Mouse (Mus musculus): Measurements from ENCODE around the gene Vmn2r117. TPM values are rescaled to one million over a fixed set of nuclear protein-coding genes. Genes with fewer than 3 reads are reported as not detected.
"Not testable (repeated sequence)": the region's sequence is repeated elsewhere in the genome, so short reads cannot be mapped to it uniquely, and the experiment has no call there.

Vmn2r117 gene
- not detected for total RNA-seq (2022)

DNA sequence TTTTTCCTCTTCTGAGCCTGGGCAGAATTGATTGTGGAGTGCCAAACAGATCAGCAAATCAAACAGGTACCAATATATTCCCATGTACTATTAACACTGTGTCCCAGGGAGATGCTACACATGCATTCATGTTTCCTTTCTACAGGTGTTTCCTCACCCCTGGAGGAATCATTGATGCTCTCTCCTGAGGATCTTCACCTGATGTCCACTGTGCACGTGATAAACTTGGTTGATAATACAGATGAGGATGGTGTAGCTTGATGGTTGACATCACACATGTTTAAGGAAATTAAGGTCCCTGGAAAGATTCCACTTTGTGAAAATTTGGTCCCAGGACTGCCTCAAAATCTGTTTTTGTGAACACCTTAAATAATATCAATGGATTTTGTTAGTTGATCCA lies at the start of gene Vmn2r117:
Vmn2r117 (minus strand) TSS at position 101 of the 400 bp plus-strand sequence.
- DNase-seq, result not testable (repeated sequence)

DNA sequence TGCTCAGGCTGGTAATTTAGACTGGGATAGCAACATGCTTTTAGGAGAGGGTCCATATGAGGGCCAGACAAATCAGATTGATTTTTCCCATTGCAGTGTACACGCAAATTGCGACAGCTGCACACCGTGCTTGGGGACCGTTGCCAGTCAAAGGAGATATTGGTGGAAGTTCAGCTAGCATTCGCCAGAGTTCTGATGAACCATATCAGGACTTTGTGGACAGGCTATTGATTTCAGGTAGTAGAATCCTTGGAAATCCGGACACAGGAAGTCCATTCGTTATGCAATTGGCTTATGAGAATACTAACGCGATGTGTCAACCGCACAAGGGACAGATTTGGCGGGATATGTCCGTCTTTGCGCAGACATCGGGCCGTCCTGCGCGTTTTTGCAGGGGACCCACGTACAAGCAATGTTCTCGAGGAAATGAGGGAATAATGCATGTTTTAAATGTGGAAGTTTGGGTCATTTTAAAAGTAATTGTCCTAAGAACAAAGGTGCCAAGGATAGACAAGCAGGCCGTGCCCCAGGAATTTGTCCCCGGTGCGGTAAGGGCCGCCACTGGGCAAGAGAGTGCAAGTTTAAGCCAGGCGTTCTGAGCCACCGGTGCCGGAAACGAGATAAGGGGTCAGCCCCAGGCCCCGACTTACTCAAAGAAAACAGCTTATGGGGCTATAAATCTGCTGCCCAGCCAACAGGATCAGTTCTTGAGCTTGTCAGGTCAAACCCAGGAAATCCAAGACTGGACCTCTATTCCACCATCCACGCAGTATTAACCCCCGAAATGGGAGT lies 43.6 kb upstream of the Vmn2r117 start:
- not testable (repeated sequence) for DNase-seq

DNA sequence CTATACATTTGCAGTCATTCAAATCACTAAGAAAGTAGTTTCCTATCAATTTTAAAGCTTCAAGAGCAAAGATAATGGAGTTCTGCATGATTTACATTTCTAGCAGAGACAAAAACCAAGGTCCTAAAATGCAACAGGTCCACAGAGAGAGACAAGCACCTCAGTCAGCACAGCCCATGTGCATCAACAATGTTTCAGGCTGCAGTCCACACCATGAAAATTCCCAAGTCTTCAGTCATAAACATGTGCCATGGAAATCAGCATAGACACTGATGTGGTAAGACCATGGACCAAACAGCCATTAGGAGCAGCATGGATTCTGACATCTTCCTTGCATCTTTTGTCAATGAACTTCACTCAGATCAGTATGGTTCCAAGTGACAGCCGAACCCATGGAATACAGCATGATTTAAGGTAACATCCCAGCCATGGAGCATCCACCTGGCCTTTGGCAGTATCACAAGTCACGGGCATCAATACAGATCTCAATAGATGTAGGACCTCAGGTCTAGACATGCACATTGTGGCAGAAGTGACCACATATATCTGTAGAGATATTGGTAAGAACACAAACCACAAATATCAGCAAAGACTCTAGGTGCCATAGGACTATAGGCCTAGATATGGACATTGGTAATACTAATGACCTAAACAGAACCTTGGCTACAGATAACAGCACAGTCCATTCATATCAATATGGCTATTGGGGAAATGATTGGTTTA lies 39.4 kb upstream of the Vmn2r117 start:
- DNase-seq, result no peak

DNA sequence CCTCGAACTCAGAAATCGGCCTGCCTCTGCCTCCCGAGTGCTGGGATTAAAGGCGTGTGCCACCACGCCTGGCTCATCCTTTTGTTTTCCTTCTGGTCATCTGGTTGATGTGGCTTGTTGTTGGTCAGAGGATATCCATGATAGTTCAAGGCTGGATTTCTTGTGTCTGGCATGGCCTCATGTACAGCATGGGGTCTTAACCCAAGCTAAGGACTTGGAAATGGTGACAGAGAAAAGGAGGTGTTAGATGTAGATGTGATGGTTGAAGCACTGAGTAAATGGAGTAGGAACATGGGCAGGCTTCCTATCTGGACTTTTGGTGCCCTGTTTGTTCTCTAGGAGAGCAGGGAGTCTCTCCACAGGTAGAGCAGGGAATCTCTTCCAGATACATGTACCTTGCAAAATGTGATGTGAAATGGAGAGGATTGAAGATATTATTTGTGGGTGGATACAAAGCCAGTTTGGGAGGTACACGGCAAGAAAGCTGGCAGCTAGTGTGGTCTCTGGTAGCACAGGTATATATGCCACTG lies 46.3 kb downstream of the Vmn2r117 start:
- DNase-seq, result no peak

Other genes with a start within 250 kb of the Vmn2r117 start
- gene Vmn2r114, start 167.2 kb downstream of the Vmn2r117 start, total RNA-seq (2022), result not detected
- gene Vmn2r115, start 136.0 kb downstream of the Vmn2r117 start, total RNA-seq (2022), result under 1 TPM in 1 of 4 experiments, not detected in 3; 0.03 TPM
- gene Vmn2r116, start 95.1 kb downstream of the Vmn2r117 start, total RNA-seq (2022), result not detected
- 10 to 100 TPM; 12.0 to 15.5 (median 12.9) TPM for gene Zfp213, start 84.5 kb upstream of the Vmn2r117 start, total RNA-seq (2022)
- 10 to 100 TPM in 3 of 4 experiments, 1 to 10 TPM in 1; 8.2 to 19.2 (median 14.6) TPM for gene Zfp13, start 119.8 kb upstream of the Vmn2r117 start, total RNA-seq (2022)
- not detected for gene Zscan10, start 121.2 kb upstream of the Vmn2r117 start, total RNA-seq (2022)
- gene Mmp25, start 165.6 kb upstream of the Vmn2r117 start, total RNA-seq (2022), result under 1 TPM in 3 of 4 experiments, not detected in 1; 0.06 to 0.13 (median 0.09) TPM
- gene Bicdl2, start 180.8 kb upstream of the Vmn2r117 start, total RNA-seq (2022), result not detected
- 100 to 1,000 TPM; 136 to 169 (median 147) TPM for gene Hcfc1r1, start 193.9 kb upstream of the Vmn2r117 start, total RNA-seq (2022)
- gene Thoc6, start 194.2 kb upstream of the Vmn2r117 start, total RNA-seq (2022), result 10 to 100 TPM; 24.7 to 28.3 (median 26.7) TPM
- 100 to 1,000 TPM; 156 to 243 (median 195) TPM for gene Tnfrsf12a, start 197.8 kb upstream of the Vmn2r117 start, total RNA-seq (2022)
- not detected for gene Cldn6, start 199.6 kb upstream of the Vmn2r117 start, total RNA-seq (2022)
- gene Cldn9, start 204.3 kb upstream of the Vmn2r117 start, total RNA-seq (2022), result under 1 TPM in 2 of 4 experiments, not detected in 2; 0.17 to 0.38 TPM
- 10 to 100 TPM in 3 of 4 experiments, 1 to 10 TPM in 1; 2.4 to 62.8 (median 19.6) TPM for gene 1520401A03Rik, start 243.1 kb upstream of the Vmn2r117 start, total RNA-seq (2022)
- gene Pkmyt1, start 246.6 kb upstream of the Vmn2r117 start, total RNA-seq (2022), result 1 to 10 TPM; 1.7 to 6.2 (median 3.6) TPM